Mouse (Mus musculus): ENCODE measurements at regions not wholly inside any gene's neighbourhood (a gene's known extent, or its start where the extent isn't known, plus 50 kb on each side); places are given as distances from the start of the nearest gene placed in this dataset.

DNA sequence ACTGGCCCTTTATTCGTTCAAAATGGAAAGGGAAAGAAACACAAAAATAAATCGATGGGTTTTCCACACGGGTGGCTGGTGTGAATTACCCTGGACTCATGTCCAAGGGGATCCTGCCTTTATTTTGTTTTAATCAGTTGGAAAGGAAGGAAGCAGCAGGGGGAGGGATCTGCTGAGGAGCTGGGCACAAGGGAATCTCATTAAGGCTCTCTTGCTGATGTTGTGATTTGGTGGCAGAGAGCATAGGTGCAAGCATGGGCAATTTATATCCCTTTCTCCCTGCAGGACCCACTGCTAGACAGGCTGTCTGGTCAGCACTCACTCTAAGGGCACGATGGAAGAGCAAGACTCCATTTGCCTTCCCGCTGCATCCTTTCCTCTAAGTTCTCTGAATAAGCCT, 469.2 kb downstream of the Epha7 start:
- no peak overlapping the region for H3K27ac ChIP-seq (ENCODE audit: low read depth, low read length)
- no peaks in the 10 kb centered on the region for H3K27me3 ChIP-seq (ENCODE audit: control insufficient read depth, insufficient read depth, low read length)
- no peak overlapping the region for H3K9ac ChIP-seq (ENCODE audit: low read depth, low read length)
- H3K9me3 ChIP-seq (ENCODE audit: control insufficient read depth, low read length), result no peaks in the 10 kb centered on the region
- ATAC-seq (ENCODE audit: low FRiP score, low TSS enrichment), result no peak
- WGBS, result 53% methylated on average over 5 of the region's 5 CpGs
- H3K4me1 ChIP-seq (ENCODE audit: control insufficient read depth, insufficient read depth, low read length), result no peaks in the 10 kb centered on the region
- no peaks in the 10 kb centered on the region for H3K36me3 ChIP-seq (ENCODE audit: control insufficient read depth, insufficient read depth, low read length)
- no peak overlapping the region for H3K4me3 ChIP-seq (ENCODE audit: low read length)
- no peak overlapping the region for H3K4me2 ChIP-seq (replicated peaks; ENCODE audit: low read depth, low read length)

DNA sequence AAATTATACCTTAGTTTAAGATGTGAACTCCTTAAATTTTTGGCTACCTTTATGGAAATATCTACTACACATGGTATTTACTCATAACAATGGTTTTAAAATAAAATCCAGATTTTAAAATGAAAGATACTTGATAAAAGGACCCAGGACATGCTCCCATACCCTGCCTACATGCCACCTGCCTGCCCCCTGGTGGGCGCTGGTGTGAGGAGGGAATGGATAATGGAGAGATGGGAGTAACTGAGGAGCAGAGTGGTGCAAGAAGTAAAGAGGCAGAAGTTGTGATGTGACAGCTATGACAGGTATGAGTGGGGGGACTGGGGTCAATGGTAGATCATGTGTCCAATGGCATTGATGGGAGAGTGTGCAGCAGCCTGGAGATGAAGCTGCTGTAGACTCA, 488.4 kb downstream of the Epha7 start:
- Histone ChIP-seq H3K9me3 (ENCODE audit: control insufficient read depth, low read length) (no peaks in the 10 kb centered on the region), H3K4me2 (replicated peaks; ENCODE audit: low read depth, low read length) (no peak overlapping the region), H3K9ac (ENCODE audit: low read depth, low read length) (no peak overlapping the region), H3K4me1 (ENCODE audit: control insufficient read depth, insufficient read depth, low read length) (no peaks in the 10 kb centered on the region), H3K27ac (ENCODE audit: low read depth, low read length) (no peak overlapping the region), H3K36me3 (ENCODE audit: control insufficient read depth, insufficient read depth, low read length) (no peaks in the 10 kb centered on the region), H3K4me3 (ENCODE audit: low read length) (no peak overlapping the region), H3K27me3 (ENCODE audit: control insufficient read depth, insufficient read depth, low read length) (no peaks in the 10 kb centered on the region)
- ATAC-seq (ENCODE audit: low FRiP score, low TSS enrichment), result peak; percentile 46; the same call in 1 of the 2 replicates
- WGBS, result 54% methylated on average over 1 of the region's 1 CpGs

DNA sequence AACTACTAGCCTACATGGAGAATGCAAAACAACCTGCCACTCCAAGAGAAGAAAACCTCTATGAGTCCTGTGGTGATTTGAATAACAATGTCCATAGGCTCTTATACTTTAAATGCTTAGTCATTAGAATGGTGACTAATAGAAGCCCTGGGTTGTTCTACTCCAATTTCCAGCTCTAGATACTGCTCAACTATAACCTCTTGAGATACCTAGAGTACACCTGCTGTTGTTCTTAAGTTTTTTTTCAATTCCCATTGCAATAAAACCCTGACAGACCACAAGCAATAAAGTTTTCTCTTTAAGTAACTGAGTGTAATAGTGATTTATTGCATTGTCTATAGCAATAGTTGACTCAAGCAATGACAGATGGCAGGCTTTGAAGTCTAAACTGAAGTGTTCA, 491.0 kb downstream of the Epha7 start:
- no peak overlapping the region for H3K27ac ChIP-seq (ENCODE audit: low read depth, low read length)
- H3K9me3 ChIP-seq (ENCODE audit: control insufficient read depth, low read length), result no peaks in the 10 kb centered on the region
- H3K9ac ChIP-seq (ENCODE audit: low read depth, low read length), result no peak overlapping the region
- no peak overlapping the region for H3K4me2 ChIP-seq (replicated peaks; ENCODE audit: low read depth, low read length)
- no peaks in the 10 kb centered on the region for H3K27me3 ChIP-seq (ENCODE audit: control insufficient read depth, insufficient read depth, low read length)
- no peak overlapping the region for H3K4me3 ChIP-seq (ENCODE audit: low read length)
- H3K4me1 ChIP-seq (ENCODE audit: control insufficient read depth, insufficient read depth, low read length), result no peaks in the 10 kb centered on the region
- no peaks in the 10 kb centered on the region for H3K36me3 ChIP-seq (ENCODE audit: control insufficient read depth, insufficient read depth, low read length)
- no peak for ATAC-seq (ENCODE audit: low FRiP score, low TSS enrichment)

DNA sequence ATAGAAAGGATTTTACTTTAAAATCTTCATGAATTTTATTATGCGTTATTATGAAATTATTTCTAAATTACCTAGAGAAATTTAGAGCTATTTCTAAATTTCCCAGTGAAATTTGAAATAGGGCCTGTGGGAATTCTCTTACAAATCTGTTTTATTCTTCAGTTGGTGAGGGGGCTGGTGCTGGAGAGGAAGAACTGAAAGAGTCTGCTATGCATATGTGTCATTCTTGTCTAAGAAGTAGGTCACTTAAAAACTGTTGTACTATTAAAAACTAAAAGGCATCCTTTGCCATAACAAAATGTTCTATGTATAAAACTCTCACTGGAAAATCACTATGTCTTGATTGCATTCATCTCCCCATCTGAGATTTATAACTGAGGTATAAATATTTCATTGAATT, 494.3 kb downstream of the Epha7 start:
- no peaks in the 10 kb centered on the region for H3K9me3 ChIP-seq (ENCODE audit: control insufficient read depth, low read length)
- no peak overlapping the region for H3K27ac ChIP-seq (ENCODE audit: low read depth, low read length)
- no peak overlapping the region for H3K9ac ChIP-seq (ENCODE audit: low read depth, low read length)
- ATAC-seq (ENCODE audit: low FRiP score, low TSS enrichment), result no peak
- H3K4me1 ChIP-seq (ENCODE audit: control insufficient read depth, insufficient read depth, low read length), result no peaks in the 10 kb centered on the region
- no peaks in the 10 kb centered on the region for H3K36me3 ChIP-seq (ENCODE audit: control insufficient read depth, insufficient read depth, low read length)
- no peak overlapping the region for H3K4me3 ChIP-seq (ENCODE audit: low read length)
- no peak overlapping the region for H3K4me2 ChIP-seq (replicated peaks; ENCODE audit: low read depth, low read length)
- WGBS, result 95% methylated on average over 1 of the region's 1 CpGs
- no peaks in the 10 kb centered on the region for H3K27me3 ChIP-seq (ENCODE audit: control insufficient read depth, insufficient read depth, low read length)

DNA sequence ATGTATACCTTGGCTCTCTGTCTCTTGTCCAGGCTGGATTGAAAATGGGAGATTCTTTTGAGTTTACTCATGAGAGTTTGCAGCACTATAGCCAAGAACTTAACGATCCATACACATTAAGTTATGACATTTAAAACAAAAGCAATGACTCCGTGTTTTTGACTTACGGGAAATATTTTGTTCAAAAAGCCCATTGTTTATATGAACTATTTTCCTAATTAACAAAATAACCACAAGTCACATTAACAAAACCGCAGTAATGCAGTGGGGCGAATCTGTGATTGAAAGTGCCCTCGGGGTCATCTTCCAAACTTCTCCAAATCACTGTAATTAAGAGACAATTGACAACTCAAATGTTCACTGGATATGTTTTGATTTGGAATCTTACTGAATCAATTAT, 511.0 kb downstream of the Epha7 start:
- no peak overlapping the region for H3K27ac ChIP-seq (ENCODE audit: low read depth, low read length)
- H3K9me3 ChIP-seq (ENCODE audit: control insufficient read depth, low read length), result no peaks in the 10 kb centered on the region
- H3K9ac ChIP-seq (ENCODE audit: low read depth, low read length), result no peak overlapping the region
- H3K4me1 ChIP-seq (ENCODE audit: control insufficient read depth, insufficient read depth, low read length), result no peaks in the 10 kb centered on the region
- no peaks in the 10 kb centered on the region for H3K27me3 ChIP-seq (ENCODE audit: control insufficient read depth, insufficient read depth, low read length)
- H3K4me2 ChIP-seq (replicated peaks; ENCODE audit: low read depth, low read length), result no peak overlapping the region
- WGBS, result 76% methylated on average over 6 of the region's 6 CpGs
- H3K36me3 ChIP-seq (ENCODE audit: control insufficient read depth, insufficient read depth, low read length), result no peaks in the 10 kb centered on the region
- no peak for ATAC-seq (ENCODE audit: low FRiP score, low TSS enrichment)
- no peak overlapping the region for H3K4me3 ChIP-seq (ENCODE audit: low read length)

DNA sequence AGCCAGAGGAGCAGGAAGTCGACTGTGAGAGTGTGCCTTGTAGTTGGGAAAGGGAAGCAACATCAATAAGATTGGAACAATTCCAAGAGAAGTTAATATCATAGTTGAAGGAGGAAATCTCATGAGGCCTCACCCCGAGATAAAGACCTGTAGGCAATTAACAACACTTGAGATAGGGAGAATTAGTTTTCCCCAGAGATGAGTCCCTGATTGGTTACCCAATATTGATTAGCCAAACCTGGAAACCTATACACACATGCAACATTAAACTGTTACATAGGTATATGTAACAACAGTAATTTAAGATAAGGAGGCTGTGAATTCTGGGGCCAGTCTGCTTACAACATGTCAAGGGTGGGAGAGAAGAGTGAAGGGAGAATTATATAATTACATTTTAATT, 516.2 kb downstream of the Epha7 start:
- H3K9ac ChIP-seq (ENCODE audit: low read depth, low read length), result no peak overlapping the region
- H3K4me2 ChIP-seq (replicated peaks; ENCODE audit: low read depth, low read length), result no peak overlapping the region
- ATAC-seq (ENCODE audit: low FRiP score, low TSS enrichment), result no peak
- no peak overlapping the region for H3K27ac ChIP-seq (ENCODE audit: low read depth, low read length)
- no peaks in the 10 kb centered on the region for H3K9me3 ChIP-seq (ENCODE audit: control insufficient read depth, low read length)
- H3K36me3 ChIP-seq (ENCODE audit: control insufficient read depth, insufficient read depth, low read length), result no peaks in the 10 kb centered on the region
- H3K27me3 ChIP-seq (ENCODE audit: control insufficient read depth, insufficient read depth, low read length), result no peaks in the 10 kb centered on the region
- no peak overlapping the region for H3K4me3 ChIP-seq (ENCODE audit: low read length)
- 62% methylated on average over 2 of the region's 2 CpGs for WGBS
- no peaks in the 10 kb centered on the region for H3K4me1 ChIP-seq (ENCODE audit: control insufficient read depth, insufficient read depth, low read length)

DNA sequence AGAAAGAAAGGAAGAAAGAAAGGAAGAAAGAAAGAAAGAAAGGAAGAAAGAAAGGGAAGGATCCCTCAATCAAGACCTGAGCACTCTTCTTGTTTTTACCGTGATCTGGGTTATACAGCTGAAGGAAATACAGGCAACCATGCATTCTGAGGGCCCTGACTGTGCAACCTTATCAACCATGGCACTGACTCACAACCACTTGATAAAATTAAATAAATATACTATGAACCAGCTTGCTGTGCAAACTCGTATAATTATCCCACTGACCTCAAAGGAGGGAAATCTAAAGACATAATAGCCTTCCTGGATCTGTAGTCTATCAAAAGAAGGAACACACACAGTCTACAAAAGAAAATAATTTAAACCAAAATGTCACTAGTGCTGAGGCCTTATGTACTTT, 518.8 kb downstream of the Epha7 start:
- Histone ChIP-seq H3K9ac (ENCODE audit: low read depth, low read length) (no peak overlapping the region), H3K4me2 (replicated peaks; ENCODE audit: low read depth, low read length) (no peak overlapping the region), H3K9me3 (ENCODE audit: control insufficient read depth, low read length) (no peaks in the 10 kb centered on the region), H3K27me3 (ENCODE audit: control insufficient read depth, insufficient read depth, low read length) (no peaks in the 10 kb centered on the region), H3K27ac (ENCODE audit: low read depth, low read length) (no peak overlapping the region), H3K36me3 (ENCODE audit: control insufficient read depth, insufficient read depth, low read length) (no peaks in the 10 kb centered on the region), H3K4me1 (ENCODE audit: control insufficient read depth, insufficient read depth, low read length) (no peaks in the 10 kb centered on the region), H3K4me3 (ENCODE audit: low read length) (no peak overlapping the region)
- no peak for ATAC-seq (ENCODE audit: low FRiP score, low TSS enrichment)
- WGBS, result 78% methylated on average over 2 of the region's 2 CpGs

DNA sequence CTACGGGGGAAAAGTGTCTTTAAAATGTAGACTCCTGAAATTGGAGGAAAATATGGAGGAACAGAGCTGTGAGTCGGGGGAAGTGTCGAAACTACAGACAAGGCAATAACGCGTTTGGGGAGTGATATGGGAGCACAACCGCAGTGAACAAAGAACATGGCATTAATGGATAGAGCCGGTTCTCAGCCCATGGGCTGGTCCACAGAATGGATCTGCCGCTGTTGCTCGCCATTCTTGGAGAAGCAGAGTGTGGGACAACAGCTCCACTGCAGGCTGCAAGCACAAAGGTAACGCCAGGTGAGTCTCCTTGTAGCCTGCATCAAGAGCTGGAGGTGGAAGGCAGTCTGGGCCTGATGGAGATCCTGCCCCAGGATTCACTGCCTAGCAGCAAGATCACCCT, 524.3 kb downstream of the Epha7 start:
- Histone ChIP-seq H3K4me1 (ENCODE audit: control insufficient read depth, insufficient read depth, low read length) (no peaks in the 10 kb centered on the region), H3K9me3 (ENCODE audit: control insufficient read depth, low read length) (no peaks in the 10 kb centered on the region), H3K27me3 (ENCODE audit: control insufficient read depth, insufficient read depth, low read length) (no peaks in the 10 kb centered on the region), H3K4me2 (replicated peaks; ENCODE audit: low read depth, low read length) (no peak overlapping the region), H3K36me3 (ENCODE audit: control insufficient read depth, insufficient read depth, low read length) (no peaks in the 10 kb centered on the region), H3K9ac (ENCODE audit: low read depth, low read length) (no peak overlapping the region), H3K27ac (ENCODE audit: low read depth, low read length) (no peak overlapping the region), H3K4me3 (ENCODE audit: low read length) (no peak overlapping the region)
- WGBS, result 91% methylated on average over 10 of the region's 10 CpGs
- no peak for ATAC-seq (ENCODE audit: low FRiP score, low TSS enrichment)

DNA sequence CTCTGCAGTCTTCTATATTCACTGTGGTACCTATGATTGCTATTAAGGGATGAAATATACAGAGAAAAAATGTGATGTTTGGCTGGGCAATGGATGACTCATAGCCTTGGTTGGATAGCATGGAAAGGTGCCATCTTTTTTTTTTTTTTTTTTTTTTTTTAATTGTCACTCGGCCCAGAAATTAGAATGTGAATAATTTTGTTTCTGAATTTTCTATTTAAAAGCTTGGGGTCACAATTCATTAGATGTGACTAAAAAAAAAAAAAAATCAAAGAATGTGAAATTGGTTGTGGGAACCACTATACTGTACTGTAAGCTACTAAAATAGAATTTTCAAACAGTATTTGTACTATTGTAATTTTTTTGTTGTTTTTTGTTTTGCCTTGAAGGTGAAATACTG, 549.3 kb downstream of the Epha7 start:
- Histone ChIP-seq H3K27me3 (ENCODE audit: control insufficient read depth, insufficient read depth, low read length) (no peaks in the 10 kb centered on the region), H3K9me3 (ENCODE audit: control insufficient read depth, low read length) (no peaks in the 10 kb centered on the region), H3K36me3 (ENCODE audit: control insufficient read depth, insufficient read depth, low read length) (no peaks in the 10 kb centered on the region), H3K9ac (ENCODE audit: low read depth, low read length) (no peak overlapping the region), H3K27ac (ENCODE audit: low read depth, low read length) (no peak overlapping the region), H3K4me1 (ENCODE audit: control insufficient read depth, insufficient read depth, low read length) (no peaks in the 10 kb centered on the region), H3K4me2 (replicated peaks; ENCODE audit: low read depth, low read length) (no peak overlapping the region), H3K4me3 (ENCODE audit: low read length) (no peak overlapping the region)
- 88% methylated on average over 1 of the region's 1 CpGs for WGBS
- ATAC-seq (ENCODE audit: low FRiP score, low TSS enrichment), result no peak

DNA sequence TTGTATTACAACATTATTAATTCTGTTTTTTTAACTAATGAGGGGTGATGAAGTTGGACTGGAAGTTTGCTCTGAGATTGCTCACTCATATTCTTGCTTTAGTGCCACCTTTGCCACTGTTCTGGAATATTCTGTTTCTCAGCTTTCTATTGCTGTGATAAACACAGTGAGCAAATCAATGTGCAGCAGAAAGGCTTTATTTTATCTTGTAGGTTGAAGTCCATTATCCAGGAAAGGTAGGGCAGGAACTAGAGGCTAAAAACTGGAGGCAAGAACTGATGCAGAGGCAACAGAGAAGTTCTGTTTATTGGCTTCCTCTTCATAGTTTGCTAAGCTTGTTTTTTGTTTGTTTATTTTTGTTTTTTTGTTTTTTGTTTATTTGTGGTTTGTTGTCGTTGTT, 576.4 kb downstream of the Epha7 start:
- no peak overlapping the region for H3K4me2 ChIP-seq (replicated peaks; ENCODE audit: low read depth, low read length)
- no peak overlapping the region for H3K27ac ChIP-seq (ENCODE audit: low read depth, low read length)
- no peaks in the 10 kb centered on the region for H3K27me3 ChIP-seq (ENCODE audit: control insufficient read depth, insufficient read depth, low read length)
- no peaks in the 10 kb centered on the region for H3K4me1 ChIP-seq (ENCODE audit: control insufficient read depth, insufficient read depth, low read length)
- ATAC-seq (ENCODE audit: low FRiP score, low TSS enrichment), result no peak
- H3K36me3 ChIP-seq (ENCODE audit: control insufficient read depth, insufficient read depth, low read length), result no peaks in the 10 kb centered on the region
- 76% methylated on average over 1 of the region's 1 CpGs for whole genome bisulfite sequencing
- H3K9ac ChIP-seq (ENCODE audit: low read depth, low read length), result no peak overlapping the region
- no peak overlapping the region for H3K4me3 ChIP-seq (ENCODE audit: low read length)
- H3K9me3 ChIP-seq (ENCODE audit: control insufficient read depth, low read length), result no peaks in the 10 kb centered on the region

Measured in kidney, embryonic 14.5 days (tissue).